Mouse (Mus musculus) MEL (cell line): ENCODE results near the gene Fbxl5. TPM values are rescaled to one million over a fixed set of nuclear protein-coding genes. Genes with fewer than 3 reads are reported as not detected.

Experiments used
- DNase-seq: peaks from one replicate; pipeline ENCODE4 v3.0.0; 2011; ENCODE audit warnings: low read depth, low spot score
- H3K27ac ChIP-seq: 2 replicates; pipeline ENCODE4 v1.5.1; 2012; ENCODE audit warnings: low read depth, mild to moderate bottlenecking, control low read depth, low read length, moderate library complexity; ENCODE audit not compliant: control insufficient read depth
- H3K27me3 ChIP-seq, 2 experiments: fragments of 150-350 bp in 1 of 2; sonication (generic) in 1 of 2; 2 replicates each; pipeline ENCODE4 v1.6.1; 2012; ENCODE audit warnings: low read length in 2 of 2, mild to moderate bottlenecking in 2 of 2, improper control_type of control experiment in 1 of 2, moderate library complexity in 1 of 2; ENCODE audit not compliant: insufficient read depth in 2 of 2, control insufficient read depth in 1 of 2
- H3K36me3 ChIP-seq, 2 experiments: 2 replicates each; pipeline ENCODE4 v1.6.1; 2012 to 2014; ENCODE audit warnings: low read length in 2 of 2, improper control_type of control experiment in 1 of 2, inconsistent platforms in 1 of 2, mild to moderate bottlenecking in 1 of 2; ENCODE audit not compliant: insufficient read depth in 2 of 2, control insufficient read depth in 1 of 2
- H3K4me1 ChIP-seq, 2 experiments: fragments of 150-350 bp in 1 of 2; sonication (generic) in 1 of 2; 2 replicates each; pipeline ENCODE4 v1.6.1; 2012; ENCODE audit warnings: low read length in 2 of 2, improper control_type of control experiment in 1 of 2, mild to moderate bottlenecking in 1 of 2; ENCODE audit not compliant: insufficient read depth in 2 of 2, control insufficient read depth in 1 of 2
- H3K4me3 ChIP-seq, 2 experiments: fragments of 150-350 bp in 1 of 2; sonication (generic) in 1 of 2; 2 replicates each; pipeline ENCODE4 v1.5.1; 2012; ENCODE audit warnings: low read depth in 2 of 2, low read length in 2 of 2, mild to moderate bottlenecking in 2 of 2, moderate library complexity in 2 of 2, control low read depth in 1 of 2, improper control_type of control experiment in 1 of 2; ENCODE audit not compliant: control insufficient read depth in 1 of 2, insufficient read depth in 1 of 2
- H3K79me2 ChIP-seq: 2 replicates; pipeline ENCODE4 v1.6.1; 2012; ENCODE audit warnings: mild to moderate bottlenecking, low read length, moderate library complexity; ENCODE audit not compliant: control insufficient read depth, poor library complexity, insufficient read depth
- H3K9ac ChIP-seq: 2 replicates; pipeline ENCODE4 v1.6.1; 2012; ENCODE audit warnings: low read depth, mild to moderate bottlenecking, control low read depth, low read length, moderate library complexity; ENCODE audit not compliant: control insufficient read depth, poor library complexity, severe bottlenecking
- H3K9me3 ChIP-seq: fragments of 150-350 bp; sonication (generic); replicated peaks from 2 replicates; pipeline ENCODE4 v1.6.1; 2012; ENCODE audit warnings: mild to moderate bottlenecking, low read length, improper control_type of control experiment, moderate library complexity; ENCODE audit not compliant: insufficient read depth
- CHD1 ChIP-seq: IDR thresholded peaks from 2 replicates; pipeline ENCODE4 v1.6.1; 2012; ENCODE audit warnings: low read depth, mild to moderate bottlenecking, inconsistent platforms, low read length, improper control_type of control experiment
- CTCF ChIP-seq, 3 experiments: IDR thresholded peaks in 2 of 3; conservative IDR thresholded peaks in 1 of 3; 2 replicates each; pipeline ENCODE4 v1.5.1; 2011 to 2012; ENCODE audit warnings: low read length in 3 of 3, low read depth in 2 of 3, mild to moderate bottlenecking in 2 of 3, improper control_type of control experiment in 1 of 3, inconsistent platforms in 1 of 3, mixed read lengths in 1 of 3, moderate library complexity in 1 of 3; ENCODE audit not compliant: control insufficient read depth in 1 of 3, insufficient read depth in 1 of 3, poor library complexity in 1 of 3, severe bottlenecking in 1 of 3
- EP300 ChIP-seq, 2 experiments: IDR thresholded peaks; 2 replicates each; pipeline ENCODE4 v1.6.1; 2011; ENCODE audit warnings: improper control_type of control experiment in 2 of 2, low read length in 2 of 2, low read depth in 1 of 2, mild to moderate bottlenecking in 1 of 2
- HCFC1 ChIP-seq: IDR thresholded peaks from 2 replicates; pipeline ENCODE4 v1.6.1; 2012; ENCODE audit warnings: low read depth, mild to moderate bottlenecking, inconsistent platforms, low read length, improper control_type of control experiment, moderate library complexity
- JUND ChIP-seq: IDR thresholded peaks from 2 replicates; pipeline ENCODE4 v1.6.1; 2011; ENCODE audit warnings: low read depth, mild to moderate bottlenecking, improper control_type of control experiment, low read length
- KAT2A ChIP-seq: conservative IDR thresholded peaks from 2 replicates; pipeline ENCODE4 v1.6.1; 2012; ENCODE audit warnings: low read depth, low read length, improper control_type of control experiment, inconsistent platforms
- MAX ChIP-seq: IDR thresholded peaks from 2 replicates; pipeline ENCODE4 v1.6.1; 2011; ENCODE audit warnings: low read length, improper control_type of control experiment
- MEF2A ChIP-seq: IDR thresholded peaks from 2 replicates; pipeline ENCODE4 v1.6.1; 2014; ENCODE audit warnings: low read depth, mild to moderate bottlenecking, inconsistent platforms, low read length, improper control_type of control experiment; ENCODE audit not compliant: poor library complexity, insufficient replicate concordance, severe bottlenecking; ENCODE audit errors: extremely low read depth
- MXI1 ChIP-seq: IDR thresholded peaks from 2 replicates; pipeline ENCODE4 v1.6.1; 2011; ENCODE audit warnings: mild to moderate bottlenecking, low read depth, low read length, improper control_type of control experiment
- MYB ChIP-seq: IDR thresholded peaks from 2 replicates; pipeline ENCODE4 v1.6.1; 2011; ENCODE audit warnings: mild to moderate bottlenecking, low read depth, low read length, improper control_type of control experiment
- MYC ChIP-seq: IDR thresholded peaks from 2 replicates; pipeline ENCODE4 v1.6.1; 2011; ENCODE audit warnings: low read depth, mild to moderate bottlenecking, low read length, improper control_type of control experiment, moderate library complexity
- NELFE ChIP-seq: IDR thresholded peaks from 2 replicates; pipeline ENCODE4 v1.6.1; 2011; ENCODE audit warnings: low read depth, low read length, improper control_type of control experiment
- NRF1 ChIP-seq: IDR thresholded peaks from 2 replicates; pipeline ENCODE4 v1.6.1; 2014; ENCODE audit warnings: low read depth, mild to moderate bottlenecking, inconsistent platforms, low read length, improper control_type of control experiment, moderate library complexity; ENCODE audit not compliant: poor library complexity, insufficient read depth, severe bottlenecking
- POLR2A ChIP-seq, 2 experiments: IDR thresholded peaks; 2 replicates each; pipeline ENCODE4 v1.6.1; 2011 to 2012; ENCODE audit warnings: low read length in 2 of 2, mild to moderate bottlenecking in 2 of 2, control low read depth in 1 of 2, improper control_type of control experiment in 1 of 2, low read depth in 1 of 2, moderate library complexity in 1 of 2; ENCODE audit not compliant: control insufficient read depth in 1 of 2, insufficient read depth in 1 of 2, poor library complexity in 1 of 2
- POLR2AphosphoS2 ChIP-seq: IDR thresholded peaks from 2 replicates; pipeline ENCODE4 v1.6.1; 2011; ENCODE audit warnings: low read length, improper control_type of control experiment
- POLR2AphosphoS5 ChIP-seq: IDR thresholded peaks from 2 replicates; pipeline ENCODE4 v1.6.1; 2012; ENCODE audit warnings: low read depth, borderline replicate concordance, mild to moderate bottlenecking, inconsistent platforms, low read length, moderate library complexity, mixed read lengths
- SIN3A ChIP-seq: IDR thresholded peaks from 2 replicates; pipeline ENCODE4 v1.6.1; 2012; ENCODE audit warnings: low read length, improper control_type of control experiment, inconsistent platforms
- SMC3 ChIP-seq: IDR thresholded peaks from 2 replicates; pipeline ENCODE4 v1.6.1; 2011; ENCODE audit warnings: low read depth, low read length, improper control_type of control experiment
- TBP ChIP-seq: IDR thresholded peaks from 2 replicates; pipeline ENCODE4 v1.8.0; 2011; ENCODE audit warnings: low read depth, low read length, improper control_type of control experiment
- TCF12 ChIP-seq: IDR thresholded peaks from 2 replicates; pipeline ENCODE4 v1.6.1; 2014; ENCODE audit warnings: low read depth, mild to moderate bottlenecking, inconsistent platforms, low read length, improper control_type of control experiment, moderate library complexity
- USF1 ChIP-seq: IDR thresholded peaks from 2 replicates; pipeline ENCODE4 v1.6.1; 2014; ENCODE audit warnings: low read depth, mild to moderate bottlenecking, inconsistent platforms, low read length, improper control_type of control experiment, moderate library complexity
- USF2 ChIP-seq, 2 experiments: IDR thresholded peaks; 2 replicates each; pipeline ENCODE4 v1.6.1; 2011 to 2012; ENCODE audit warnings: improper control_type of control experiment in 2 of 2, low read length in 2 of 2, borderline replicate concordance in 1 of 2, inconsistent platforms in 1 of 2, low read depth in 1 of 2, mild to moderate bottlenecking in 1 of 2; ENCODE audit not compliant: insufficient read depth in 1 of 2
- ZKSCAN1 ChIP-seq: IDR thresholded peaks from 2 replicates; pipeline ENCODE4 v1.6.1; 2012; ENCODE audit warnings: low read depth, mild to moderate bottlenecking, inconsistent platforms, low read length, improper control_type of control experiment, moderate library complexity
- ZMIZ1 ChIP-seq: IDR thresholded peaks from 2 replicates; pipeline ENCODE4 v1.6.1; 2012; ENCODE audit warnings: low read depth, mild to moderate bottlenecking, inconsistent platforms, low read length, improper control_type of control experiment, moderate library complexity
- polyA plus RNA-seq, 2 experiments: library from polyadenylated mRNA; stranded (reverse) in 1 of 2; unstranded in 1 of 2; fragments of >175 nt in 1 of 2; fragments of >200 nt in 1 of 2; gene quantifications; 2 replicates each; pipeline versions ENCODE4 v1.2.1 to v1.2.4; 2012; ENCODE audit warnings: low replicate concordance in 2 of 2, low read depth in 1 of 2; ENCODE audit not compliant: insufficient read length in 2 of 2, insufficient read depth in 1 of 2, missing spikeins in 1 of 2
- total RNA-seq: library from RNA; depleted of rRNA; stranded (reverse); fragments of 300-350 nt; gene quantifications from 2 replicates; pipeline ENCODE4 v1.2.3, GENCODE M21; 2012

Gene Fbxl5
- total and polyA plus RNA-seq, 3 experiments: 22.8 to 25.7 TPM; not detected in 1

DNA sequence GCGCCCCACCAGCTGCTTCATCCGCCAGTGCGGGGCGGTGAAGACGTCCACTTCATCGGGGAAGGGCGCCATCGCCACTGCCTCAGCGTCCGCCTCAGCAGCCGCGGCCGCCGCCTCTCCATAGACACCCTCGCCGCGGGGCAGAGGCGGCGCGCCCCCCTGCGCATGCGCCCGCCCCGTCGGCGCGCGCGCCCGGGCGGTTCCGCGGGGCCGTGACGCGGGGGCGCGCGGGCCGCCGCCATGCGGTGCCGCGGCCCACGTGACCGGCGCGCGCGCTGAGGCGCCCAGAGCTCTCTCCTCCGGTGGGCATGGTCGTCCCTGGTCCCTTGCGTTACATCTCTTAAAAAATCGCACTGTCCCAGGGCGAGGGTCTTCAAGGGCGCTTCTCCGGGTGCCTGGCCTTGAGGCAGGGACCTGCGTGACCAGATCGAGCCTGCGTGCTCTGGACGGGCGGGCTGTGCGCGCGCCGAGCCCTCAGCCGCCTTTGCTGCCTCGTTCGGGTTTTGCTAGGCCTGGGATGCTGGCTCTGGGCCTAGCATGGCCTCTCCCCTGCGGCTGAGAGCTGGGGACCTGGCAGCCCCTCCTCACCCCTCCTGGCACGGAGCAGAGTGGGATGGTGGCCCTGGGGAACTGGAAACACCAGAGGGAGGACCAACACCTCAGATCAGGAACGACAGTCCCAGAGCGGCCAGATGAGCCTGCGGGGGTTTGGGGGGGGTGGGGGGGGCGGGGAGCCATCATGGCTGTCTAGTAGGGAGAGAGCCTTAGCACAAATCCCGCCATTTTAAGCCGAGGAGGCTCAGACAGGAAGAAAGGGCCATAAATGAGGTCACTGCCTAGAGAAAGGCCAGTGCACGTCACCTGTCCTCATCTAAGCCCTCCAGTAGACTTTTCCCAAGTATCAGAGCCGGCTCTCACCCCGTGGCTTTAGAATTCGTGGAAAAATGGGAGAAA lies 39.2 kb downstream of the Fbxl5 start:
- peaks cover 34% of the 10 kb centered on the region for H3K79me2 ChIP-seq
- H3K27ac ChIP-seq: peak overlapping the region; percentile 83
- peaks cover 21 to 29% of the 10 kb centered on the region in 2 experiments for H3K4me1 ChIP-seq
- H3K36me3 ChIP-seq: peaks cover 0 to 35% of the 10 kb centered on the region in 2 experiments; a peak in 2 of 4 replicates
- H3K9ac ChIP-seq: peak overlapping the region; percentile 98
- peak overlapping the region; percentile 89 to 99 for H3K4me3 ChIP-seq
- peak; percentile 87 for DNase-seq
- no peaks in the 10 kb centered on the region for H3K9me3 ChIP-seq
- TF ChIP-seq POLR2A (IDR thresholded peaks at IDR 0.05; ENCODE audit: control insufficient read depth in 1 of 2, insufficient read depth in 1 of 2, low read depth in 1 of 2, low read length in 2 of 2, poor library complexity in 1 of 2) (peak; percentile 91 to 93), POLR2AphosphoS2 (peak; percentile 82; the same call in 1 of the 2 replicates), USF2 (IDR thresholded peaks at IDR 0.05; ENCODE audit: borderline replicate concordance in 1 of 2, insufficient read depth in 1 of 2, low read depth in 1 of 2, low read length in 2 of 2) (peak in 1 of 2 experiments; percentile 71; a peak in 2 of 4 replicates), SMC3 (0 out of 2 replicates have a peak, but pooled peaks have one; percentile 15), CHD1 (no peak), TBP (0 out of 2 replicates have a peak, but pooled peaks have one; percentile 11), NELFE (peak; percentile 85), HCFC1 (peak; percentile 37), SIN3A (peak; percentile 9; the same call in 1 of the 2 replicates), MXI1 (no peak), NRF1 (peak; percentile 78), MAX (peak; percentile 89), MYC (peak; percentile 92), EP300 (IDR thresholded peaks at IDR 0.05; ENCODE audit: low read depth in 1 of 2, low read length in 2 of 2) (no peak), USF1 (peak; percentile 91), MYB (no peak)
- H3K27me3 ChIP-seq: no peaks in the 10 kb centered on the region

DNA sequence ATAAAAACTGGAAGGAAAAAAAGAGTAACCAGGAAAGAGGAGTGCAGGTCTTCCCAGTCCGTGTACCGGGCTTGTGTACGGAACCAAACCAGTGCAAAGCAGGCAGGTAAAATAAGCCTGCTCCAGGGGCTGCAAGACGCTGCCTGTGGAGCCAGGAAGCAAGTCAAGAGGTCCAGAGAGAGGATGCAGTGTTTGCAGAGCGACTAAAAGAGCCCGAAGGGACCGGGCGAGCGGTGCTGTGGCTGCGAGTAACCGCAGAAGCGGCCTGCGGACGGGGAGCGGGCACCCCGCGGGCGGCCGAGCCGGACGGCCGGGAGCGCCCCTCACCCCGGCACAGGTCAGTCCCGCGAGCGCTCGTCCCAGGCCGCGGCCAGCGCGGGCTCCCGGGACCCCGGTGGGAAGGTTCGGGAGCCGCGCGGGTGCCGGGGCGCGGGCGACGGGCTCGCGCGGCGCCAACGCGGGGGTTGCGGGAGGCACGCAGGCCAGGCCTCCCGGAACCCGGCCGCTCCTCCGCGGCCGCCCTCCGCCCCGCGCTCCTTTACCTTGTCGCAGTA lies 39.9 kb downstream of the Fbxl5 start:
- Histone ChIP-seq H3K4me3 (peak overlapping the region; percentile 89 to 99), H3K9ac (peak overlapping the region; percentile 85), H3K9me3 (no peaks in the 10 kb centered on the region), H3K4me1 (peaks cover 21 to 36% of the 10 kb centered on the region in 2 experiments), H3K27me3 (no peaks in the 10 kb centered on the region), H3K36me3 (peaks cover 0 to 43% of the 10 kb centered on the region in 2 experiments; a peak in 2 of 4 replicates), H3K27ac (peak overlapping the region; percentile 34), H3K79me2 (peaks cover 39% of the 10 kb centered on the region)
- DNase-seq: peak; percentile 61
- TF ChIP-seq MAX: peak; percentile 52; the same call in 1 of the 2 replicates
- 0 out of 2 replicates have a peak, but pooled peaks have one; percentile 19 for TF ChIP-seq KAT2A
- TF ChIP-seq POLR2AphosphoS5: no peak
- no peak for TF ChIP-seq TBP
- peak; percentile 32; the same call in 1 of the 2 replicates for TF ChIP-seq NRF1
- TF ChIP-seq ZKSCAN1: no peak
- TF ChIP-seq USF1: no peak
- no peak for TF ChIP-seq NELFE
- TF ChIP-seq MEF2A: no peak
- TF ChIP-seq SMC3: 0 out of 2 replicates have a peak, but pooled peaks have one; percentile 5
- no peak for TF ChIP-seq USF2 (IDR thresholded peaks at IDR 0.05; ENCODE audit: borderline replicate concordance in 1 of 2, insufficient read depth in 1 of 2, low read depth in 1 of 2, low read length in 2 of 2)
- no peak for TF ChIP-seq HCFC1
- TF ChIP-seq CTCF (IDR thresholded peaks at IDR 0.05 in 2 of 3, conservative IDR thresholded peaks at IDR 0.05 in 1 of 3; ENCODE audit: control insufficient read depth in 1 of 3, insufficient read depth in 1 of 3, low read depth in 2 of 3, low read length in 3 of 3, poor library complexity in 1 of 3, severe bottlenecking in 1 of 3): no peak
- TF ChIP-seq ZMIZ1: no peak
- TF ChIP-seq SIN3A: peak; percentile 42; the same call in 1 of the 2 replicates
- TF ChIP-seq JUND: no peak
- TF ChIP-seq MXI1: peak; percentile 47; the same call in 1 of the 2 replicates
- peak in 1 of 2 experiments; percentile 13; a peak in 1 of 4 replicates for TF ChIP-seq EP300 (IDR thresholded peaks at IDR 0.05; ENCODE audit: low read depth in 1 of 2, low read length in 2 of 2)
- 0 out of 2 replicates have a peak, but pooled peaks have one; percentile 22 for TF ChIP-seq TCF12
